Comparison of ENCODE assay signal across 39 mouse cellular contexts in genomic region chr4:88925456-88925855, GRCm38 (mm10). TPM values are rescaled to one million over a fixed set of nuclear protein-coding genes. Genes with fewer than 3 reads are reported as not detected.
"Had no signal": no experiment of that assay in that cellular context is flagged by ENCODE, and none has a peak within 500 bp of the region (broad histone marks: within the 10 kb centered on the region; RNA-seq: fewer than 3 reads in every experiment).

No protein-coding gene starts in this region.

- H3K4me3 ChIP-seq: gastrocnemius, adult 2 months; heart, embryonic 10.5 days; heart, embryonic 12.5 days; hindbrain, embryonic 10.5 days; hindbrain, embryonic 12.5 days; layer of hippocampus, adult 2 months; left cerebral cortex, adult 2 months; limb, embryonic 10.5 days; limb, embryonic 12.5 days; liver, embryonic 13.5 days; liver, embryonic 15.5 days had no signal

- ATAC-seq: hindbrain, embryonic 16.5 days; liver, postnatal 0 days had no signal

- H3K36me3 ChIP-seq: heart, embryonic 10.5 days; hindbrain, embryonic 10.5 days; hindbrain, embryonic 12.5 days; limb, embryonic 10.5 days; limb, embryonic 12.5 days; liver, embryonic 15.5 days had no signal

- H3K27ac ChIP-seq: gastrocnemius, adult 2 months; heart, embryonic 10.5 days; hindbrain, embryonic 10.5 days; hindbrain, embryonic 12.5 days; hindbrain, embryonic 14.5 days; kidney, postnatal 0 days; layer of hippocampus, adult 2 months; left cerebral cortex, adult 2 months; limb, embryonic 10.5 days; limb, embryonic 12.5 days; liver, embryonic 13.5 days; liver, embryonic 15.5 days had no signal

- H3K27me3 ChIP-seq: heart, embryonic 12.5 days; hindbrain, embryonic 12.5 days; limb, embryonic 12.5 days; liver, embryonic 13.5 days; liver, embryonic 15.5 days had no signal

- H3K9ac ChIP-seq: heart, embryonic 12.5 days; hindbrain, embryonic 12.5 days; hindbrain, embryonic 14.5 days; limb, embryonic 12.5 days; liver, embryonic 13.5 days; liver, embryonic 15.5 days; liver, postnatal 0 days had no signal

- H3K9me3 ChIP-seq: heart, embryonic 10.5 days; heart, embryonic 12.5 days; hindbrain, embryonic 10.5 days; hindbrain, embryonic 12.5 days; limb, embryonic 10.5 days; liver, embryonic 13.5 days; liver, embryonic 15.5 days had no signal

- H3K4me2 ChIP-seq: heart, embryonic 12.5 days; hindbrain, embryonic 12.5 days; hindbrain, embryonic 14.5 days; limb, embryonic 12.5 days; liver, embryonic 11.5 days; liver, embryonic 13.5 days; liver, embryonic 15.5 days had no signal

- DNase-seq: gastrocnemius, adult 2 months; gastrocnemius, postnatal 10 days; gastrocnemius, postnatal 25 days; heart, adult 18-20 months; heart, postnatal 10 days; heart, postnatal 4 days; kidney, adult 18-20 months; kidney, adult 8-10 months; kidney, postnatal 14 days; kidney, postnatal 4 days; liver; liver, embryonic 13.5 days; liver, postnatal 0 days had no signal

- H3K4me1 ChIP-seq: hindbrain, embryonic 10.5 days; hindbrain, embryonic 12.5 days; liver, embryonic 13.5 days had no signal

RNA-seq across cellular contexts. Expression of gene Ifne, which starts 45.5 kb away (rescaled TPM):
- total RNA-seq: gastrocnemius, adult 2 months; gastrocnemius, postnatal 10 days; gastrocnemius, postnatal 25 days; gastrocnemius, postnatal 4 days; granulocyte monocyte progenitor cell, adult 5-6 weeks; heart, adult 18-20 months; heart, adult 8-10 months; heart, postnatal 10 days; heart, postnatal 25 days; heart, postnatal 4 days; layer of hippocampus, adult 2 months; layer of hippocampus, postnatal 10 days; layer of hippocampus, postnatal 25 days; left cerebral cortex, adult 2 months; left cerebral cortex, postnatal 14 days; left cerebral cortex, postnatal 36 days had no signal
- polyA plus RNA-seq: heart, embryonic 10.5 days; heart, embryonic 12.5 days; heart, embryonic 14.5 days; heart, embryonic 16.5 days; hindbrain, embryonic 10.5 days; hindbrain, embryonic 12.5 days; hindbrain, embryonic 14.5 days; hindbrain, embryonic 16.5 days; intestine, embryonic 14.5 days; kidney, embryonic 14.5 days; kidney, postnatal 0 days; limb, embryonic 10.5 days; limb, embryonic 12.5 days; limb, embryonic 14.5 days; liver, embryonic 11.5 days; liver, embryonic 13.5 days; liver, embryonic 15.5 days; liver, postnatal 0 days had no signal
